Mouse (Mus musculus) retina, postnatal 1 day (tissue): ENCODE results near the gene Olfml3.
A peak's percentile ranks its signal among the peaks of the same experiment; 100 is the strongest.

ENCODE experiments used
- DNase-seq: peaks from one replicate; pipeline ENCODE4 v3.0.0-alpha.2; 2012

Gene Olfml3

DNA sequence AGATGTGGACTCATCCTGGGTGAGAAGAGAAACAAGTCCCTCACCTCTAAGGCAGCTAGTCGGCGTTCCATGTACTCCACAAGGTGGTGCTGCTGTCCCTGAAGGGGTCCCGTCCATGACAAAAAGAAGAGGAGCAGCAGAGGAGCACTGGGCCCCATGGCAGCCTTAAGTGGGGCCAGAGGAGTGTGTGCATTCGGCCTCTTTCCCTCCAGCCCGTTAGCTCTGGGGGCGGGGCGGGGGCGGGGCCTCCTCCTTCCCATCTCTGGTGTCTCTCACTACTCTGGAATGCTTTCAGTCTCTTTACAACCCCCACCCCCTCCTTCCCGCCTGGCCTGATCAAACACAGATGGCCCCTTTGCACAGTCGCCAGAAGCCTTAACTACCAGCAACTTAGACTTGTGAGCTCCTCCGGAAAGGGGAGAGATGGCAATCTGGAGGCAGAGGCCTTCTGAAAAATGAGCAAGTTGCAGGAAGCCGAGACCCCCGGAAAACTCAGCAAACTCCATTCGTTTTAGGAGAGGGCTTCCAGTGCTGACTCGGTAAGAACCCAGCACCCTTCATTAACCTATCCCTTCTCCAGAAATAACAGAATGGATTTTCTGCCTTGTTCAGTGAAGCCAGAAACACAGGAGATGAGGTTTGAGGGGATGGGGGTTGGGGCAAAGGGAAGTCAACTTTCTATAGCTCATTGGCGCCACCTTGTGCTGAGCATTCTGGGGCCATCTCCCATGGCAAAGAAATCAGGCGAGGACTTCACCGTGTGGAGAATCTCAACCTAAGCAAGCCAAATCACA lies at the start of gene Olfml3:
Gene Olfml3, minus strand, starts transcription at position 224 of the 794 bp plus-strand sequence.
- DNase-seq = peak; percentile 90

DNA sequence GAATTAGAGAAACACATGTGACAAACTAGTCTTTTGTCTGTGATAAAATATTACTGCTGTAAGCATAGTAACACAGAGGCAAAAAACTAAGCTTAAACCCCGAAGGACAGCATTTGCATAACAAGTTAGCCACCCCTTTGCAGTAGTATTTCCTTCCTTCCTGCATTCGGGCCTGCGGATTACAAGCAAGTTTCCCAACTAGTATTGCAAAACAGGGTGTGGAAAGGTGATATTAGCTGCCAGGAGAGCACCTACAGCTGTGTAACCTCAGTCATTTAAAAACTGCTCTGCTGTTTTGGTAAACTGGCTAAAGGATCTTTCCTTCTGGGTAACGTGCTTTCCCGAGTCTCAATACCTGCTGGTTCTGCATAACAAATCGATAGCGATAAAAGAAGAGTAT lies 49.4 kb upstream of the Olfml3 start:
- DNase-seq = no peak

DNA sequence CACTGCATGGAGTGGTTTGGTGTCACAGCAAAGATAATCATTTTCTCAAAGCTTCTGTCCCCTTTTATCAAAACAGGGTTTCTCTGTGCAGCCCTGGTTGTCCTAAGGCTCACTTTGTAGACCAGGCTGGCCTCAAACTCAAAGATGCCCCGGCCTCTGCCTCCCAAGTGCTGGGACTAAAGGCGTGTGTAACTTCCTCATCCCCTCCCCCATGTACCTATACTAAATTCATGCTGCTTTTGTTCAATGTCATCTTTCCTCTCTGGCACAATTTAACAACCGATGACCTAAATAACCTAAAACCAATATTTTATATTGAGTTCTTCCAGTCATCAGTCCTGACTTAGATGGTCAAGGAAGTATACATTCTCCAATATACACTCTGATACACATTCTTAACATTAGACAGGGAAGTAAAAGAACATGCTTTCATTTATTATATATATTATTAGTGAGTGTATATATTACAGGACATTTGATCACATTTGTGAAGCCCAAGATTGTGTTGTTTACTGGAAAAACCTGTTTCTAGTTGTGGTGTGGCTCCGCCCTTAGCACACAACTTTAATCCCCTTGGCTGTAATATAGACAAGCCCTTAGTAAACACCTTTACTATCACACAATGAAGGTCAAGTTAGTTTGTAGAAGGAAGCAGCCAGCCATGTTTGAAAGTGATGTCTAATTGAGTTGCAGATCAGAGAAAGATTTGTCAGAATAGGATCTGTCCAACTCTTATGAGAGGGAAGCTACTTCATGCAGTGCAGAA lies 45.2 kb upstream of the Olfml3 start:
- no peak for DNase-seq

DNA sequence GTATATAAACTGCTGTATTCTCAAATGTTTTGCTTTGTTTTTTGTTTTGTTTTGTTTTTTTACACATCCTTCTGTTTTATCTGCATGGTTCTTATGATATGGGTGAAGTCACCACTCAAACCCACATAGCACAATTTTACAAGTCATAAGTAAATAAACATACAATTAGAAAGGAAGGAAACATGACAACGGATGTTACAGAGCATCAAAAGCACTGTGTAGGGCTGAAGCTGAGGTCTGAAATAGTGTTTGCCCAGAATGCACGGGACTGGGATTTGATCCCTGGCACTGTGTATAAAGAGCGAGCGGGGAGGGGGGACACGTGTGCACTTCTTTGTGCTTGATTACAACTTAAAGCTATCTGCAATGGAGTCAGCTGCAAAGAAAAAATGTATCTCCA lies 43.0 kb upstream of the Olfml3 start:
- no peak for DNase-seq

DNA sequence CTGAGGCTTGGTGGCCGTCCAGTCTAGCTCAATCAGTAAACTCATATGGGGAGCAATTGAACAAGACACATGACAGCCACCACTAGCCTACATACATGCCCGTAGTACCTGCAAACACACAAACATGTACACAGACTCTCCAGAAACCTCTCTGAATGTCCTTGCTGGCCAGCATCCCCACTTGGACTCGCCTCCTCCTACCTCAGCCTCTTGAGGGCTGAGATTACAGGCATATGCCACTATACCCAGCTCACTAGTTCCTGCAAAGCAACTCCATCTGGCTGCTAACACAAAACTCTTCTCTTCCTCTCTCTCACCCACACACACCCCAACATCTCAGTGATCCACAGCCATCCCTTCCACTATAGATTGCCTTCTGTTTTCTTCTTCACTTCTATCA lies 42.5 kb upstream of the Olfml3 start:
- DNase-seq = no peak

DNA sequence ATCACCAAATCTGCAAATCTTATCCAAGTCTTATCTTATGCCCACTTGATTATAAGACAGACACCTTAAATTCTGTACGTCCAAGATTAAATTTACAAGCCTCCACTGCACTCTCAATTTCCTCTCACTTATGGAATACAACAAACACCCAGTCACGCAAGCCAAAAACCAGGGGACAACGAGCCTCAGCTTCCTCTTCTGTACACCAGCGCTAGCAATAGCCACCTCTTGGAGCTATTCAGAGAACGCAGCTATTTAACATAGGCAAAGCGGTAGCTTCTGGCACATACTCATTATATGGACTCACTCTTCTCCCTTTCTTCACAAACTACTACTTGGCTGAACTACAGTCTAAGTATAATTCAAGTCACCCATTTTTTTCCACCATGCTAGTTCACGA lies 41.4 kb upstream of the Olfml3 start:
- DNase-seq = no peak

DNA sequence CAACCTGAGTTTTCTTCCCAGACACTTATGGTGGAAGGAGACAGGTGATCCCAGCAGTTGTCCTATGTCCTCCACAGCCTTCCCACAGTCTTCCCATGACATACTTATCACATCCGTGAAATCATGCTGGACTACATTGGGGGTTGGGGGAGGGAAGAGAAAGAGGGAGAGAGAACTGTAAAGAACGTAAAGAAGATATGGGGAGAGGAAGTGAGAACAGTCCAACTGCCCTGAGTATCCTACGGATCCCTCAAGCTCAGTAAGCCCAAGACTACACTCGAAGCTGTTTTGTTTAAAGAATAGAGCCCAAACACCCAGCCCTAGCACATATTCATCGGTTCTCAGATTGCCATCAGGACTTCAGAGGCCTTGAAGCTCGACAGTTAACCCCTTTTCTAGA lies 40.9 kb upstream of the Olfml3 start:
- no peak for DNase-seq

DNA sequence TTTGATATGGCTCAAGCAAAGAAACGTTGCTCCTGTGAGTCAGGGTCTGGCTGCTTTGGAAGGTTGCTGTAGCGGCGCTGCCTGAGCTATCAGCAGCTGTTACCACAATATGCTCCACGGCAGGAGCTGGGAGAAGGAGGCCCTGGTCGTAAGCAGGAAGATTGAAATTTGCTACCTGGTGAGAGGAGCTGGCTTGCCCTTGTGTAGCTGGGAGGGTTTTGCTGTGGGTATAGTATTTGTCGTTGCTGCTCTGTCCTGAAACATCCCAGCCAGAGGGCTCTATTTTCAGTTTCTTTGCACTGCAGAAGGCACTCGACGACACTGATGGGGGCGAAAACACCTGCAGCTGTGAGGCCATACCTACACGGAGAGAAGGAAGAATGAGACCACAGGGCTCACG lies 40.1 kb upstream of the Olfml3 start:
- no peak for DNase-seq

DNA sequence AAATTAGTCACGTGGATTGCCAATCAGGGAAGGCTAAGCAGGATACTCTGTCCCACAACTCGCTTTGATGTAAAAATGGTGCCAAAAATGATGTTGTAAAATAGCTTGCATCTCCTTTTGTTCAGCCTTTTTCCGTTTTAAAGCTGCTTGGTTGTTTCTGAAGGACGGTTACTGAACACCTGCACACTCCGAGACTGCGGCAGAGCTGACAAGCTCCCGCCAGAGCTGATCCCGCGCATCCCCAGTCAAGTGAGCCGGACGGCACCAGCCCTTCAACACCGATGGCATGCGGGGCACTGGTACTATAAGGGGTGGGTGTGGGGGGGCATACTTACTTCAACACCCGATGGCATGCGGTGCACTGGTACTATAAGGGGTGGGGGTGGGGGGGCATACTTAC lies 36.2 kb upstream of the Olfml3 start:
- DNase-seq = no peak

DNA sequence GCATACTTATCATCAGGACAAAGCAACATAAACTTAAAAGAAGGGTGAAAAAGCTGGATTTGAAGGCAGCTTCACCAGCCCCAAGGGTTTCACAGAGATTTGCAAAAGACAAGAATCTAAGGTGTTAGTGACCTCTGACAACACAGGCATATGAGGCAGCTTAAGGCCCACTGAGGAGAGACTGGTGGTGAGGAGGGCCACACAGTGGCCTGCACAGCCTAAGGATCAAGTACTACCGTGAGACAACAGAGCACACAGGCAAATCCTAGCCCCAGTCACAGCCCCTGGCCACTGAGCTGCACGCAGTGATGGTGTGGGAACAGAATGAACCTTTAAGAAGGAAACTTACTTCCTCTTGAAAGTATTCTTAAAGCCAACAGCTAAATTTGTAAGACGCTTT lies 35.7 kb upstream of the Olfml3 start:
- DNase-seq = no peak

DNA sequence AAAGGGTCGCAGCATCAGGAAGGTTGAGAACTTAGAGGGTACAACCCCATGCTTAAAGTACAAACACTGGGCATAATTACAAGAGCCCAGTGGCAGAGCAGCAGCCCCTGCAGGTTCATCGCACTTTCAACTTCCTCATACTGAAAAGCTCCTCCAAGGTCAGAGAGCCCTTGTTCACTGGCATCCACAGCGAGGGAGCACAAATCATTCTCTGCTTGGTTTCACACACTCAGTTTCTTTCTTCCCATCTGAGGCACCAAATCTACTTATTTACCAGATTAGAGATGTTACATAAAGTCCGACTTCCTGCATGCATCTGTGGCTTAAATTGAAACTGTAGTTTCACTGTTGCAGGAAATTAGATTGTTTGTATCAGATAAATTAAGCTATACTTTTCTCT lies 35.0 kb upstream of the Olfml3 start:
- DNase-seq = no peak

DNA sequence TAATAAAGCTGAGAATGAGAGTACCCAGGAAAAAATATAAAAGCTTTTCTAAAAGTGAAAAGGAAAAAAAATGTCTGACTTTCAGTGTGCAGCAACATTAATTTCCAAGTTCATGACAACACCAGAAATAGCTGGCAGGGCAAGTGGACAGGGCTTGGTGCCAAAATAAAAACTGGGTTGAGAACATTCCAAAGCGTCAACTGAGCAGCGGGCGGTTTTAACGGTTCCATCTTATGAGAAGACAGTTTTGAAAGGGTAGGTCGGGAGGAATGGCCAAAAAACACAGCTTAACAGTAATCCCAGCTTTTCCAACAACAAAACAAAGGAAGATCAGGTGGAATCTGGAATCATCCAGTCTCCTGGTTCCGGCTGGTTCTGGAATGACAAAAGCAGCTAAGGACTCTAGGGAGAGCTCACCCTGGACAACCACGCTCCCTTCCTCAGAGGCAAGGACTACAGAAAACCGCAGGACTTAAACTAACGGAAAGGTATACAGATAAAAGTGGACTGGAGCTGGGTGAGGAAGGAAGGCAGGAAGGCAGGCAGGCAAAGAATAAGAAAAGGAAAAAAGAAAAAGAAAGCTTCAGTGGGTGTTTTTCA lies 33.8 kb upstream of the Olfml3 start:
- no peak for DNase-seq

DNA sequence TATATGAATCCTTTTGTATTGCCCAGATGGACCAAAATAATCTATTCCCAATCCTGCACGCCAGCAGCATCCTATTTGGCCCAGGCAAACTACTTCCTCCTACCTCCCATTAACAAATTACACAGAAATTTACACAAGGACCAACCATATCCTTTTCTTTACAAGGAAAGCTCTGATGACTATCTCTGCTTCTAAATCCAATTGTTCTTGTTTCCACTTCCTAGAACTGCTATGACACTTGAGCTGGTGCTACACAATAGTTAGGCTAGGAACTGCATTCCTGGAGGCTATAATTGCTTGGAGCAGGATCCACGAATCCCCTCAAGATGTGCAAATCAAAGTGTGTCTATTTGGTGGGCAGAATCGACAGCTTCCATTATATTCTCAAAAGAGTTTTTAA lies 29.0 kb upstream of the Olfml3 start:
- DNase-seq = no peak

DNA sequence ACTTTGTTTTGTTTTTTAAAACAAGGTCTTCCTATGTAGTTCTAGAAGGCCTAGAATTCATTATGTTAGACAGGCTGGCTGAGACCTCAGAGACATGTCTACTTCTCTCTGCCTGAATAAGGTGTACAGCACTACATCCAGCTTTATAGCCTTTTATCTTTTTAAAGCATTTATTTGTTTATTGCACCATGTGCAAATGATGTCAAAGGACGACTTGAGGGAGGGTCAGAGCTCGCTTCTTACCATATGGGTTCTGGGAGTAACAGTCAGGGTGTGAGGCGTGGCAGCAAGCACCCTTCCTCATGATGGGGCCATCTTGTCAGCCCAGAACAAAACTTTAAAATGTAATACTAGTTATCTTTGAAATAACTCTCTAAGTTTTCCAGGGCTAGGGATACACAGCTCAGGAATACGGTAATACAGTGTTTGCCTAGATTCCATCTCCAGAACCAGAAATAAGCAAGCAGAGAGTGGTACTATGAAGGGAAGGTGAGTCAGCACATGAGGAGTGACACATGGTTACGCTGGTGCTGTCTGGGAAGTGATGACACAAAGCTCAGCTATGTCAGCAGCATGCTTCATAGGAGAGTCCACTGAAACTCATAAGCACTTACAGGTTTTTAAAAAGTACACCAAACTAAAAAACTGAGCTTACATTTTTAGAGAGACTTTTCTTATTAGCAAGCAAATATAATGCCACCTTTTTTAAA lies 21.6 kb upstream of the Olfml3 start:
- no peak for DNase-seq

DNA sequence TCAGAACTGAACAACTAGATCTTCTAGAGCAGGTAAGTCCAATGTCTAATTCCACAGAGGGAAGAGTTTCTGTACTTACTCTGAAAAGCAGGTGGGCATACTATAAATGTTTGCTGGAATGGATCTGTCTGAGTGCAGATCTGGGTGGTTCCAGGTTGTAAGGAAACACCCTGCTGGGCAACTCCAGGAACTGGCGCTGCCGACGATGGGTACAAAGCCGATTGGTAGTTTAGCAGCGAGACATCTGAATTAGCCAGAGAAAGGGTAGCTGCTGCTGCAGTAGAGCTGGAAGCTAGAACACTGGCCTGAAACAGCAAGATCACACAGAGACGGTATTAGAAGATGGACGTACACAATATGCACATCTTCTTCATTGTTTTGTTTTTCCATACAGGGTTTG lies 20.7 kb upstream of the Olfml3 start:
- no peak for DNase-seq

DNA sequence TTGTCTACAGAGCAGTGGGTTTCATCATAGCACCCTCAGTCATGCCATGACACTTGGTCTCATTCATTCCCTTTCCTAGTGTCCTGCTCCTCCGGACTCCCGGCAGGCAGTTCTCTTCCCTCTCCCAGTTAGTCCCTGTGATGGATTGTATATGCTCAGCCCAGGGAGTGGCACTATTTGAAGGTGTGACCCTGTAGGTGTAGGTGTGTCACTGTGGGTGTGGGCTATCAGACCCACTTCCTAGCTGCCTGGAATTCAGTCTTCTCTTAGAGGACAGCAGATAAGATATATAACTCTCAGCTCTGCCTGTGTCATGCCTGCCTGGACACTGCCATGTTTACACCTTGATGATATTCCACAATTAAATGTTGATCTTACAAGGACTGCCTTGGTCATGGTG lies 19.1 kb upstream of the Olfml3 start:
- no peak for DNase-seq

DNA sequence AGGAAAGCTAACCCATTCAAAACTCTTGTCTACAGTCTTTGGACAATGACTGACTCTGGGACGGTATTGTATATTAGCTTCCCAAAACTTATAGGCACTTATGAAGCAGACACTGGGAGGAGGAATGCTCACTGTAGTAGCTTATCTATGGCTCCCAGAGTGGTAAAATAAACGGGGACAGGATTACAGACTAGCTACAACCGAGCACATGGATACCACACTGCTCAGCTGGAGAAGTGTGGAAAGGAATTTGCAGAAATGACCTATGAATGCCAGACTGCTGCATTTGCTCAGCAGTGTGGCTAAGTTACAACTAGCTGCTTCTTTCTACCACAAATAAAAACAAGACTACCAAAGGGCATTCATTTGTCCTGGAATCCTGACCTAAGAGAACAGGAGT lies 17.6 kb upstream of the Olfml3 start:
- no peak for DNase-seq

DNA sequence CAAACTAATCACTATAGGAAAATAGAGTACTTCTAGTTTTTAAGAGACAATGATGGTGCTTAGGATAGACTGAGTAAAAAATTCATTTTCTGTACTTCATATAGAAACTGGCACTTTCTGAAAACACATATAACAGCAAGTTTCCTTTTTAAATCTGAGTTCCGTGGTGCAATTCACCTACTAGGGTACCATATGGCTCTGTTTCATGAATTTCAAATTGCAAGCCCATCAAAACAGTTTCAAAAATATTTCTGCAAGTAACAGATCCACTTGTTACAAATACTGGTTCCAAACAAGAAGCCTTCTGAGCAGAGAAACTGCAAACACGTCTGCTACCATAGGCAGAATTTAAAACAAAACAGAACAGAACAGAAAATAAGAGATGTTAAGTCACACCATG lies 13.8 kb upstream of the Olfml3 start:
- no peak for DNase-seq

DNA sequence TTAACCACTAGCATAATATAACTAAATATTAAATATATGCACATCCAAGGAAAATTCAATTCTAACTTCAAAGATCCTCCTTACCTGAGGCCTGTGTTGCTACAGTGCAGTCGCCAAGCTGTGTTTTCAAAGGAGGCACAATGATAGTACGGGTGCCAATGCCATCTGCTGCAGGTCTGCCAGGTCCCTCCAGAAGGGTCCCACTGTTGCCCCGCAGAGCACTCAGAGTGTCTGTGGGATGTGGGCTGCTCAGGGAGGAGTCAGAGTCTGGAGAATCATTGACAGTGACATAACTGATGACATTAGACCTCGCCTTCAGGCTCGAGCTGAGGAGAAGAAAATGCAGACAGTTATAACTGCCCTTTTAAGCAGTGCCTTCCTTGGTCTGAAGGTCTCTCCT lies 8.9 kb upstream of the Olfml3 start:
- no peak for DNase-seq

DNA sequence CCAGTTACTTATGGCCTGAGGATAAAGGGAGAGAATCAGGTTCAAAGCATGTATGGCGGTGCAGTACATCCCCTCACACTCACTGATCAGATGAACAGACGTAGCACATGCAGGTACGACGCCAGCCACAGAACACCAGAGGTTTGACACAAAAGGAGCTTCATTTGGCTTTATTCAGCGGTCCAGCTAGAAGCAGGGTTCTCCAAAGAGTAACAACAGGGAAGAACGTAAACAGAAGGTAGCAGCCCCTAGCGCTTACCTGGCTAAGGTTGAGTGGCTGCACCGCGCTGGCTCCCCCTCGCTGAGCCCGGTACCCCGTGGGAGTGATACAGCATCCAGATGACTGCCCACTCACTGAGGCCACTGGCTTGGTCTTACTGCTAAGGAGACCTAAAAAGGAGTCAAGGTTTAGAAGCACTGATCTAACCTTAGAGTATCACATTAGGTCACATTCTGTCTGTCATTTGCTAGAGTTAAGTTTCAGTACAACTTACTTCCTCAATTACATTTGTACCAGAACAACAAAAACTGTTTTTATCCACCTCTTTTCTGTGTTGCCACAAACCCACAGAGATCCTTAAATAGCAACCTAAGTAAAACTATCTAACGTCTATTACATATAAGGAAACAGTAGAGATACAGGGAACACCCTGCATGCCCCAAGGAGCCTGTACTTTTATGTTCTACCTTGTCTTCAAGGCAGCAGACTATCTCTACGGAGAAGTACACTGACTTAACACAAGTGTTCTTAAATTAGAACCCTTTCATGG lies 7.4 kb upstream of the Olfml3 start:
- no peak for DNase-seq

DNA sequence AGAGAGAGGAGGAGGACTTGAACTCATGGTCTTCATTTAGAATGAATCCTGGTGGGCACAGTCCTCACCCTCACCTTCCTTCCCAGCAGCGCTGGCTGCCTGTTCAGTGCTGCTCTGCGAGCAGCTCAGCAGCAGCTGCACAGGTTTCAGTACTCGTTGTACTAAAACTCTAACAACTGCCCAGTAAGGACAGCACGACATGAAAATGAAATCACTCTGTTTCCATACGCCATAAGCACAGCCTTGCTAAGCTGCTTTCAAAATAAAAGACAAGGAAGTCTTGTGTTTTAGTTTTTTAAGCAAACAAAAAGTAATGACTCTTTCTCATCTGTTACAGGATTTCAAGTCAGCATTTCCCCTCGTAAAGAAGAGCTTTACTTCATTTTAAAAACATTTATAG lies 5.4 kb upstream of the Olfml3 start:
- no peak for DNase-seq

DNA sequence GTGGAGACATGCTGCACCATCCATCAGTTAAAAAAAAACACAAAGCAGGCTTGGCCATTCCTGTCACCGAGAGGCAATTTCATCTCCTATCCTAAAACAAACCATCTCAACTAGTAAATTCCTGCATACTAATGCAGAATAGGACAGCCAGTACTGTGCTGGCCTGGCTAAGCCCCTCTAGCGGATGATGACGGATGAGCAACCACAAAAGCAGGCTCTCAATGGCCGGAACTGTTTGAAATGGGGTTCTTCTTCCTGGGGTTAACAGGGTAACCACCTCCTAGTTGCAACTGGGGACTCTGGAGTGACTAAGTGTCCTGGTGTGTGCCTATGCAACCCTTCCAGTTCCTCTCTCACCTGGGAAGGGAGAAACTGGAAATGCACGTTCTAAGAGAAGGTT lies 2.5 kb upstream of the Olfml3 start:
- no peak for DNase-seq

DNA sequence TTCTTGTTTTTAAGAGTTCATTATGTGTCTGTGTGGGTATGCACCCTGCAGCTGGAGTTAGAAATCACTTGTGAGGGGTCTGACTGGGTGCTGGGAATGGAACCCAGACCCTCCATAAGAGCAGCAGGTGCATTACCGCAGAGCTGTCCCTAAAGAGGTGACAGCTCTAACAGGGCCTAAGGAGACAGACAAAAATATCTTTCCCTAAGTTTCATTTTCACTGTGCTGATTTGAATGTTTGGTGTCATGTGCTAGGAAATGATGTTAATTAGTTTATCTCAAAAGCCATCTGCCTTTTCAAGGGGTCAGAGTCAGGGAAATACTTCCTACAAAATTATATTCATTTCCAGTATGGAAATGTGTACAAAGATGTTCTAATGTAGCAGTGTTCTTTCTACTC lies 1.5 kb upstream of the Olfml3 start, which contains the start of gene Gm10964:
Gene Gm10964, plus strand, starts transcription at position 38 of the 400 bp plus-strand sequence.
- no peak for DNase-seq
